Mouse (Mus musculus): ENCODE measurements at regions not wholly inside any gene's neighbourhood (a gene's known extent, or its start where the extent isn't known, plus 50 kb on each side); places are given as distances from the start of the nearest gene placed in this dataset.

GRCm38 (mm10) chr2:108635644-108636043 lies 644.9 kb upstream of the Kif18a start:
- TF ChIP-seq EP300 (optimal IDR thresholded peaks at IDR 0.05) (no peak), CTCF (IDR thresholded peaks at IDR 0.05; ENCODE audit: low read depth) (no peak)

Data from stomach, postnatal 0 days (tissue).